Mouse (Mus musculus): ENCODE measurements around the gene Ufc1. TPM values are rescaled to one million over a fixed set of nuclear protein-coding genes. Genes with fewer than 3 reads are reported as not detected.
"Not testable (repeated sequence)": the region's sequence is repeated elsewhere in the genome, so short reads cannot be mapped to it uniquely, and the experiment has no call there.

Gene Ufc1
- total and polyA plus RNA-seq, 3 experiments, result 71.0 to 408 (median 101) TPM

DNA sequence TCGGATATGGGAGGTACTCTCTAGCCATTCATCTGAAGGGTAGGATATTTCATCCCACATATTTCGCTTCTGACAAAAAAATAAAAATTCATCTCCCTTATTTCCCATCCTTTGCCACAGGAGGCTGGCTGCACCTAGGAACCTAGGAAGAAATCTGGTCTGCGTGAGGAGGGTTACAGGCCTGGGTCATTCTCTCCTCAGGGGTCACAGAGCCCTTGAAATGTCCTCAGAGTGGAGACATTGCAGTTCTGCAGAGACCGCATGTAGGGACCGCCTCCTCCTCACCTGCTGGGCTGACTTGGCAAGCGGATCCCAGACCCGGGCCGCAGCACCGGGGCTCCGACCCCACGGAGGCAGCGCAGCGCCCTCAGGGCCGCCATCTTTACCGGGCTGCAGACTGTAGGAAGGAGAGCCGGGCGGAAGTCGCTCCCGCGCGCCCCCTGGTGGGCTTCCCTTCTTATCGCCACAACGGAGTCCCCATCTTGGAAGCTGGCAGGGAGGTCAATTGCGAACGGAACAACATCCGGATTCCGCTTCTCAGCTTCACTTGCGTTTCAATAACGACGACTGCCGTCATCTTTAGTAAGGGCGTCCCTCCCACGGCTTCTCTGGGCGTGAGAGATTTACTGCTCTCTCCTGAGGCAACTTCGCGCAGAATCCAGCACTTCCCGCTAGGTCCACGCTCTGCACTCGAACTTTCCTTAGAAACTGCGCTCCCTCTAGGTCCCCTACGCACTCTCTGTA is 47.9 kb downstream of the Ufc1 start (continued):
- TF ChIP-seq ZMIZ1 (IDR thresholded peaks at IDR 0.05; ENCODE audit: low read depth, low read length), result peak; percentile 81
- TF ChIP-seq MXI1 (IDR thresholded peaks at IDR 0.05; ENCODE audit: low read depth, low read length), result peak; percentile 62; the same call in 1 of the 2 replicates

DNA sequence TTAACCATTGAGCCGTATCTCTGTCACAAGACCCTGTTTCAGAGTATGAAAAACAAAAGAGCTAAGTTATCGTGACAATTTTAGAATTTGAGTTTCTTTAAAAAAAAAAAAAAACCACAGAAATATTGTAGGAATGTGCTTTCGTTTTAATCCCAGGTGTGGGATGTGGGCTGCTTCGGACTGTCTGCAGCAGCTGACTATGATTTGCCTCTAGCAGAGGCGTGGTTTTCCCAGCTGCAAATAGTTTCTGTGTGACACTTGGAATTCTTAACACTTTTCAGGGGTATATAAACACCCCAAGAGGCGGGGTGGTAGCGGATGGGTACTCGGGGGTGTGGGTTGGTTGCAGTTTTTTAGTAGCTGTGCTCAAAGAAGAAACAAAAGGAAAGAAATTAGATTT is 49.5 kb downstream of the Ufc1 start:
- H3K27ac ChIP-seq (ENCODE audit: control insufficient read depth, low read depth, low read length), result no peak overlapping the region
- peaks cover 2 to 12% of the 10 kb centered on the region in 2 experiments; a peak in 3 of 4 replicates for H3K36me3 ChIP-seq (ENCODE audit: control insufficient read depth in 1 of 2, insufficient read depth in 2 of 2, low read length in 2 of 2)
- no peaks in the 10 kb centered on the region for H3K9me3 ChIP-seq (replicated peaks; ENCODE audit: insufficient read depth, low read length)
- peaks cover 11% of the 10 kb centered on the region for H3K79me2 ChIP-seq (ENCODE audit: control insufficient read depth, insufficient read depth, low read length, poor library complexity)
- H3K4me1 ChIP-seq (ENCODE audit: control insufficient read depth in 1 of 2, insufficient read depth in 2 of 2, low read length in 2 of 2), result peaks cover 2 to 21% of the 10 kb centered on the region in 2 experiments; a peak in 3 of 4 replicates
- no peak overlapping the region for H3K9ac ChIP-seq (ENCODE audit: control insufficient read depth, low read depth, low read length, poor library complexity, severe bottlenecking)
- no peak overlapping the region for H3K4me3 ChIP-seq (ENCODE audit: control insufficient read depth in 1 of 2, insufficient read depth in 1 of 2, low read depth in 2 of 2, low read length in 2 of 2)
- no peak for DNase-seq (ENCODE audit: low read depth, low spot score)
- H3K27me3 ChIP-seq (ENCODE audit: control insufficient read depth in 1 of 2, insufficient read depth in 2 of 2, low read length in 2 of 2), result no peaks in the 10 kb centered on the region
- TF ChIP-seq ZKSCAN1 (IDR thresholded peaks at IDR 0.05; ENCODE audit: low read depth, low read length), result no peak
- no peak for TF ChIP-seq POLR2AphosphoS2 (IDR thresholded peaks at IDR 0.05; ENCODE audit: low read length)
- TF ChIP-seq SMC3 (IDR thresholded peaks at IDR 0.05; ENCODE audit: low read depth, low read length), result no peak
- no peak for TF ChIP-seq HCFC1 (IDR thresholded peaks at IDR 0.05; ENCODE audit: low read depth, low read length)
- no peak for TF ChIP-seq E2F4 (IDR thresholded peaks at IDR 0.05; ENCODE audit: borderline replicate concordance, low read depth, low read length)
- TF ChIP-seq EP300 (IDR thresholded peaks at IDR 0.05; ENCODE audit: low read depth in 1 of 2, low read length in 2 of 2), result no peak
- no peak for TF ChIP-seq TCF12 (IDR thresholded peaks at IDR 0.05; ENCODE audit: low read depth, low read length)
- TF ChIP-seq POLR2AphosphoS5 (IDR thresholded peaks at IDR 0.05; ENCODE audit: borderline replicate concordance, low read depth, low read length), result no peak
- no peak for TF ChIP-seq TAL1 (IDR thresholded peaks at IDR 0.05; ENCODE audit: low read length)
- no peak for TF ChIP-seq SIN3A (IDR thresholded peaks at IDR 0.05; ENCODE audit: low read length)
- TF ChIP-seq MAFK (IDR thresholded peaks at IDR 0.05; ENCODE audit: borderline replicate concordance, low read depth, low read length), result no peak
- no peak for TF ChIP-seq JUND (IDR thresholded peaks at IDR 0.05; ENCODE audit: low read depth, low read length)
- no peak for TF ChIP-seq MYB (IDR thresholded peaks at IDR 0.05; ENCODE audit: low read depth, low read length)
- no peak for TF ChIP-seq GABPA (IDR thresholded peaks at IDR 0.05; ENCODE audit: low read depth, low read length)
- no peak for TF ChIP-seq CHD1 (IDR thresholded peaks at IDR 0.05; ENCODE audit: low read depth, low read length)
- no peak for TF ChIP-seq RCOR1 (IDR thresholded peaks at IDR 0.05; ENCODE audit: low read depth, low read length)
- TF ChIP-seq MEF2A (IDR thresholded peaks at IDR 0.05; ENCODE audit: extremely low read depth, insufficient replicate concordance, low read depth, low read length, poor library complexity, severe bottlenecking), result no peak
- TF ChIP-seq UBTF (IDR thresholded peaks at IDR 0.05; ENCODE audit: borderline replicate concordance, insufficient read depth, low read depth, low read length), result no peak
- no peak for TF ChIP-seq NRF1 (IDR thresholded peaks at IDR 0.05; ENCODE audit: insufficient read depth, low read depth, low read length, poor library complexity, severe bottlenecking)
- TF ChIP-seq ZC3H11A (IDR thresholded peaks at IDR 0.05; ENCODE audit: low read depth, low read length), result no peak

DNA sequence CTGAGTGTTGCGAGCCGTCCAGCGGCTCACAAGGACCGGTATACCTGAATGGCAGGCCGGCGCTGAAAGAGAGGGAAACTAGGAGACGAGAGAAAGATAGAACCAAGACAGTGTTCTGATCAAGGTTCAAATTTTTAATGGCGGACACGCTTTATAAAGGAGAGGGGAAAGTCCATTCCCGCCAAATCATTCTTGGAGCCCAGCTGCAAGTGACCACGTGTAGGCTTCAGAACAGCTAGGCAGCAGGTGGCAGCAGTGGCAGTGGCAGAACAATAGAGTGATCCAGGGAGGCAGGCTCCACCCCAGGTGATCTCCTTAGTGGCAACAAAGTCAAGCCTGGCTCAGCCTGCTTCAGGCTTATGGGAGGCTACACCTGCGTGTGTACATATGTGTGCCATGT is 52.9 kb downstream of the Ufc1 start:
- H3K27me3 ChIP-seq (ENCODE audit: control insufficient read depth in 1 of 2, insufficient read depth in 2 of 2, low read length in 2 of 2); H3K9me3 ChIP-seq (replicated peaks; ENCODE audit: insufficient read depth, low read length); H3K27ac ChIP-seq (ENCODE audit: control insufficient read depth, low read depth, low read length); H3K9ac ChIP-seq (ENCODE audit: control insufficient read depth, low read depth, low read length, poor library complexity, severe bottlenecking); H3K4me3 ChIP-seq (ENCODE audit: control insufficient read depth in 1 of 2, insufficient read depth in 1 of 2, low read depth in 2 of 2, low read length in 2 of 2); DNase-seq (ENCODE audit: low read depth, low spot score): not testable (repeated sequence)
- H3K36me3 ChIP-seq (ENCODE audit: control insufficient read depth in 1 of 2, insufficient read depth in 2 of 2, low read length in 2 of 2), result peaks cover 4 to 12% of the 10 kb centered on the region in 2 experiments; a peak in 3 of 4 replicates
- peaks cover 11% of the 10 kb centered on the region for H3K79me2 ChIP-seq (ENCODE audit: control insufficient read depth, insufficient read depth, low read length, poor library complexity)
- peaks cover 2 to 12% of the 10 kb centered on the region in 2 experiments; a peak in 3 of 4 replicates for H3K4me1 ChIP-seq (ENCODE audit: control insufficient read depth in 1 of 2, insufficient read depth in 2 of 2, low read length in 2 of 2)

Measured in MEL (cell line).